Mouse (Mus musculus) right cerebral cortex, adult 18-20 months (tissue): Measurements from ENCODE around the gene Ccdc167.
"Not testable (repeated sequence)": the region's sequence is repeated elsewhere in the genome, so short reads cannot be mapped to it uniquely, and the experiment has no call there.

Source experiments
- DNase-seq: peaks from one replicate; pipeline ENCODE4 v3.0.0; 2022; ENCODE audit warnings: mixed read lengths

The Ccdc167 gene

GRCm38 (mm10) chr17:29719628-29720575 is 3.1 kb upstream of the Ccdc167 start:
- no peak for DNase-seq

DNA sequence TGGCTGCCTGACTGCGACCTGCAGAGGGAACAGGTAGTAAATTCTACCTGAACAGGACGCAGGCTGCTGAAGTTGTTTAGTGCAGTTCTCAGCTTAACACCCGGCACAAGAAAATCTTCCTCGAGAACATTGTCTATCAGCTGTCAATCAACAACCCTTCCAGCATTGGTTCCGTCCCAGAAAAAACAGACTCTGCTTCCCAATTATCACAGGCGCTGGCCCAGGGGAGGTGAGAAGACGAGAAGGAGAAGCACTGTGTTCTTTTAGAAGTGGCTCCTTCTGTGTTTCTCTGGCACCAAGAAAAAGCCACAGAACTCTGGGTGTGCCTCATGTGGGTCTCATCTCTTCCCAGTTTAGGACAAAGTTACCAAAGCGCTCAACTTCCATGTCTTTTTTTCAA is 1.8 kb upstream of the Ccdc167 start:
- DNase-seq = no peak

DNA sequence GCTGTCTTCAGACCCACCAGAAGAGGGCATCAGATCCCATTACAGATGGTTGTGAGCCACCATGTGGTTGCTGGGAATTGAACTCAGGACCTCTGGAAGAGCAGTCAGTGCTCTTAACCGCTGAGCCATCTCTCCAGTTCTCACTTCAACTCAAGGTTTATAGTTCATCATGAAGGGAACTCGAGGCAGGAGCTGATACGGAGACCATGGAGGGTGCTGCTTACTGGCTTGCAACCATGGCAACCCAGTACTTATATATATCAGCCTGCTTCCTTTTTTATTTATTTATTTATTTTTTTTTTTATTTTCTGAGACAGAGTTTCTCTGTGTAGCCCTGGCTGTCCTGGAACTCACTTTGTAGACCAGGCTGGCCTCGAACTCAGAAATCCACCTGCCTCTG is 3.1 kb downstream of the Ccdc167 start:
- DNase-seq = not testable (repeated sequence)

- DNase-seq = no peak
Observed at GRCm38 (mm10) chr17:29712565-29712964, 4.3 kb downstream of the Ccdc167 start.

DNA sequence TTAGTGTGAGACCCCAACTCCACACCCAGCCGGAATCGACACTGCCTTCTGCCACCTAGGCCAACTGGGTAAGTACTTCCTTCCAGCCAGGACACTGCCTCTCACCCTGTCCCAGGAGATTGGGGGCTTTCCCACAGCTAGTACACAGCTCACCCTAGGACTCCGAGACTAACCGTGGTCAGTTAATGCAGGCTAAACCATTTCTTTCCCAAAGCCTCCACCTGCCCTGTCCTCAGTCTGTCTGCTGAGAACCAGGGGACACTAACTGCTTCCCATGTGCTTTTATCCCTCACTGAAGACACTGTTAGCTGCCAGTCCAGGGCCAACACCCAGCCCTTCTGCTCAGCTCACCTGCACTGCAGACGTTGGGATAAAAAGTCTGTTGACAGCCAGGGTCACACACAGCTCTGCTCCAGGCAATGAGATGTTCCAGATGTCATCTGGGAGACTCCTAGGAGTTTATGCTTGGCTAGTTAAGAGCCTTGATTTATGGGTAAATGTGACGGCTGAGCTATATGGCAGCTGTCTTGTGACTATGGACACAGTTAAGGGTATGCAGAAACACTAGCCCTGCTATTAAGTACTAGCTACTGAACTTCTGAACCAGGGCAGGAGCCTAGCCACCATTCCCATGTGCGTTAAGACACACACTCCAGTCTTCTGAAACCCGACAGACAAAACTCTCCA is 5.0 kb downstream of the Ccdc167 start:
- no peak for DNase-seq

- peak; percentile 43 for DNase-seq
Observed at GRCm38 (mm10) chr17:29711076-29711744, 5.6 kb downstream of the Ccdc167 start.

GRCm38 (mm10) chr17:29710562-29711044 is 6.2 kb downstream of the Ccdc167 start:
- peak; percentile 49 for DNase-seq

GRCm38 (mm10) chr17:29708783-29709182 is 8.1 kb downstream of the Ccdc167 start:
- DNase-seq = no peak

DNA sequence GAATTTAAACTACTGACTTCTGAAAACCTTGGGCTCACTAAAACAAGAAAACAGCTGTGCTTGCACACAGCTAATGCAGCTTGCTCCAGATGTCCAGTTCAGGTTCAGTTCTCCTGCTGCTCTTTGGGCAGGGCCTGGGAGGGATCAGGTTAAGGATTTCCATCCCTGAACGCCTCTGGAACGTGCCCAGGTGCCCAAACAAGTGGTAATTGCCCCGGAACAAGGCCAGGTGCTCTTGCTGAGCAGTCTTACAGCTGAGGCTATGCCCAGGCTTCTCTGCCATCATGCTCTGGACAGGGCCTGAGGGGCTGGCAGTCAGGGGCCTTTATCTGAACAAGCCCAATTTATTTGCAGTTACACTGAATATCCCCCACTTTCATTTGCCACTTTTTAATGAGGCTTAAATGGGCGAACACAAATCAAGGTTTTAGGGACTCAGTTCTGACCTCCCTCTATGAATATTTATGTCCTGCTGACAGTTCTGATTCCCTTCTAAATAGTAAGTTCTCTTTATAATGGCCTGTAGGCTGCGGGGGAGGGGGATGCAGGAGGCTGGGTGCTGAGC is 9.8 kb downstream of the Ccdc167 start:
- DNase-seq = no peak

- DNase-seq = no peak
Observed at GRCm38 (mm10) chr17:29705881-29706280, 11.0 kb downstream of the Ccdc167 start.

DNA sequence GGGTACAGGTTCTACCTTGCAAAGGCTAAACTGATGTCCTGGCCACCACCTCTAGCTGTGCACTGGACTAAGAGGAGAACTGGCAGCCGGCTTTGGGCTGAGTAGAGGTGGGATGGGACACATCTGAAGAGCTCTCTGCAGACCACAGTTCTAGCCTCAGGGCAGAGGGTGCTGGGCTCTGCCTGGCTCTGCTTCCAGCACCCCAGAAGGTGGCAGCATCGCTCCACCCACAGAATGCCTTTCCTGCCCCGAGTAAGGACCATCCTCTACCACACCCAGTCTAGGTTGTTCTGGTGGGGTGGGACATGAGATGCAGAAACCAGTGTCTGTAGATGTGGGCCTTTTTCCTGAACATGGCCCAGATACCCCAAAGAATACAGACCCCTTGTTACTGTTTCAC is 12.1 kb downstream of the Ccdc167 start:
- DNase-seq = peak; percentile 44

- DNase-seq = no peak
Observed at GRCm38 (mm10) chr17:29702938-29703710, 13.7 kb downstream of the Ccdc167 start.

DNA sequence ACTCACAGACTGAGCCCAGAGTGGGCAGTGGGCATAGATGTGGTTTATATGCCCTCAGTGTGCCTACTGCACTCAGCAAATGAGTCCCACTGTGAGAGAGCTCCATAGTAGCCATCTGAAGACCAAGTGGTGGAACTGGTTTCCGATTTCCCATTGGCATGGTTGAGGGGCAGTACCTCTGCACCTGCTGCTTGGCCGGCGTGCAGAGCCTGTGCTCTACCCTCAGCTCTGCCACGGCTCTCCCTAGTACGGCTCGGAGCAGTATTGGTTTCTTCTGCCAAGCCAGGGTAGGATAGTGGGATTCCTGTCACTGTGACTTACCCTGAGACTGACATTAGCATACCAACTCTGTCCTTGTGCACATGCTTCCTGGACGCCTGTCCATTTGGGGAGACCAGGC is 16.3 kb downstream of the Ccdc167 start:
- DNase-seq = no peak

DNA sequence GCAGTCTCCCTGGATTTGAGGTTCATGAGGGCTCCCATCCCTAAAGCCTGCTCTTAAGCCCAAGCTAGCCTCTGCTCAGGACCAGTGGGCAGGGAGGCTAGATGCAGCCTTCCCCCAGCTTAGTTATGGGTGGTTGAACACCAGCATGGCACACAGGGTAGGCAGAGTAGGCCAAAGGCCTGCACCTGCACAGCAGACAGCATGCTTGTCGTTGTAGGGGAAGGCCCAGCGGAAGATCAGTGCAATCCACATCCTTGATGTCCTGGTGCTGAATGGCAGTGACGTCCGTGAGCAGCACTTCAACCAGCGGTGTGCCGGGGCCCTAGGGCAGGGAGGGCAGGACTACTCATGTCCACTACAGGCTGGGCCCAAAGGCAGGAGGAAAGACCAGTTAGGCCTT is 18.4 kb downstream of the Ccdc167 start:
- DNase-seq = no peak

DNA sequence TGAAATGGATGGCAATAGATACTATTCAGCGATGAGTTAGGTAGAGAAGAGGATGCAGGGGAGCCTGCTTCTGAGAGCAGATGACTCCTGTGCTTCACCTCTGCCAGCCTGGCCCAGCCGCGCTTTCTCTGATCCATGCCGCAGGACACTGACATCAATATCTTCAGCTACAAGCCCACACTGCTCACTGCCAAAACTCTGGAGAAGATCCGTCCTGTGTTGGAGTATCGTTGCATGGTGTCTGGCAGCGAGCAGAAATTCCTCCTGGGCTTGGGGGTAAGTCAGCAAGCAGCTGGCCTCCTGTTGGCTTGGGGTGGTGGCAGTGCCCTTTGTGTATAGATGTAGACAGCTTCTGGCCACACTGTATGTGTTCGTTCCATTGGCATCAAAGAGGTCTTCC is 19.9 kb downstream of the Ccdc167 start:
- DNase-seq = no peak

DNA sequence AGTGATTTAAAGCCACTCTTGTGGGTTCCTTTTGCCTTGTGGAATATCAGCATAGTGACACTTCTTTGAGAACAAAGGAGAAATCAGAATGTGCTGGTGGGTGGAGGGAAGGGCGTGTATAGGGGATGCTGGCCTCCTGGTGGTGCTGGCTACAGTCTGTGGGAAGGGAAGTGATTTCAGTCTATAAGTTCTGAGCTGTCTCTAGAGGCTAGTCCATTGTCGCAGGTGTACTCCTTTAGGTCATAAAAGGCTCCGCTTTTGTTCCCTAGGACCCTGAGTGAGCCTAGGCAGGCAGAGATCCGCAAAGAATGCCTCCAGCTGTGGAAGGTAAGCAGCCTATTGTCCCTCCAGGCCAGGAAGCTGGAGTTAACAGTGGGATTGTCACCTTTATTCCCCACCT is 22.3 kb downstream of the Ccdc167 start:
- DNase-seq = no peak

DNA sequence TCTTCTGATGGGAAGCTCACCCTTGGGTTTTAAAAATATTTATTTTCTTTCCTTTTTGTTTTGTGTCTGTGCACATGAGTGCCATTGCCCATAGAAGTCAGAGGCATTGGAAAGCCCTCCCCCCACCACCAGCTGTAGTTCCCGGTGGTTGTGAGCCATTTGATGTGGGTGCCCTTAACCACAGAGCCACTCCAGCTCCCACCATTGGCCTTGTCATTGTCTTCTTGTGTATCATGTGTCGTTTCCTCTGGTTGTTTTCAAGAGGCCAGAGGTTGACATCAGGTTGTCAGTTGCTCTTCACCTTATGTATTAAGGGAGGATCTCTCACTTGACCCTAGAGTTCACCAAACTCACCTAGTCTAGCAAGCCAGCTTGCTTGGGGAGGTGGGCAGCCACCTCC is 23.3 kb downstream of the Ccdc167 start:
- no peak for DNase-seq

- no peak for DNase-seq
Observed at GRCm38 (mm10) chr17:29692827-29693226, 24.0 kb downstream of the Ccdc167 start.

GRCm38 (mm10) chr17:29690257-29690656 is 26.6 kb downstream of the Ccdc167 start:
- DNase-seq = no peak

DNA sequence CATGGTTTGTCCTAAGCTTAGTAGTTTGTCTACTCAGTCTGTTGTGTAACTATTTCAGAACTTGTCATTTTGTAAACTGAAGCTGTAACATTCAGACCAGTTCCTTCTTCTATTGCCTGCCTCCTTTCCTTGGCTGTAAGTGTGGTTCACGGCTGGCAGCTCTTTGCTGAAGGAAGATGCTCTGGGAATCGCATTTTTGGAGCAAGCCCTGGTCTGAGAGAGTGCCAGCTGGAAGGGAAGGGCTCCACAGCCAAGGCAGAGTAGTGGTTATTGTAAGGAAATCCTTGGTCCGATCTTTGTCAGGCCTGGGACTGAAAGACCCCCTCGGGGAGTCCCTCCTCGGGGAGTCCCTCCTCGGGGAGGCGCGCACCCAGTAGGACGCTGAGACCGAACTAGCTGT is 28.2 kb downstream of the Ccdc167 start:
- DNase-seq = no peak

- no peak for DNase-seq
Observed at GRCm38 (mm10) chr17:29687373-29687772, 29.5 kb downstream of the Ccdc167 start.

DNA sequence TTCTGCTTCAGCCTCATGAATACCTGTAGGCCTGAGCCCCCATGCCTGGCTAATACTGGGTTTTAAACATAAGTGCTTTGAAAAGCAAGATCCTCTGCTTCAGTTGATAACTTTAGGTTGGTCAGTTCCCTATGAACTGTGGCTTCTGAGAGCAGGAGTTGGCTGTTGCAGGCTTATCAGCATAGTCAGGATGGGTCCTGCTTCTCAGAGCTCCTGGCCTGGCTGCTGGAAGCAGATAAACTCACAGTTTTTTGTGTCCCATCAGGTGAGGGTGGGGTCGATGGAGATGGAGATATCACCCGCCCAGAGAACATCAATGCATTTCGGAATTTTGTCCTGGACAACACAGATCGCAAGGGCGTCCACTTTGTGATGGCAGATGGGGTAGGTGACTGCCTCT is 30.1 kb downstream of the Ccdc167 start:
- no peak for DNase-seq
